Mouse (Mus musculus) stomach, embryonic 16.5 days (tissue): ENCODE measurements around the gene Tmem108. TPM values are rescaled to one million over a fixed set of nuclear protein-coding genes. Genes with fewer than 3 reads are reported as not detected.
"Not testable (repeated sequence)": the region's sequence is repeated elsewhere in the genome, so short reads cannot be mapped to it uniquely, and the experiment has no call there.

ENCODE experiments used
- ATAC-seq: fragments of 200-750 bp; cut with Nextera tagmentation; 2 replicates; pipeline ENCODE4 v1.8.0; 2017; ENCODE audit warnings: moderate number of reproducible peaks, moderate TSS enrichment; ENCODE audit not compliant: insufficient read depth, low FRiP score
- H3K27ac ChIP-seq: fragments of 300-500 bp; sonication (generic); 2 replicates; pipeline ENCODE4 v1.5.1; 2014; ENCODE audit warnings: low read length
- H3K27me3 ChIP-seq: fragments of 300-500 bp; sonication (generic); 2 replicates; pipeline ENCODE4 v1.6.1; 2014; ENCODE audit warnings: low read length, control low read depth, mixed read lengths; ENCODE audit not compliant: control insufficient read depth, insufficient read depth
- H3K36me3 ChIP-seq: fragments of 300-500 bp; sonication (generic); 2 replicates; pipeline ENCODE4 v1.6.1; 2014; ENCODE audit warnings: low read length; ENCODE audit not compliant: control insufficient read depth, insufficient read depth
- H3K4me1 ChIP-seq: fragments of 300-500 bp; sonication (generic); 2 replicates; pipeline ENCODE4 v1.6.1; 2014; ENCODE audit warnings: low read length, control low read depth, mixed read lengths; ENCODE audit not compliant: control insufficient read depth, insufficient read depth
- H3K4me2 ChIP-seq: fragments of 300-500 bp; sonication (generic); 2 replicates; pipeline ENCODE4 v1.6.1; 2014; ENCODE audit warnings: low read depth, low read length, mixed read lengths
- H3K4me3 ChIP-seq: fragments of 300-500 bp; sonication (generic); replicated peaks from 2 replicates; pipeline ENCODE4 v1.5.1; 2014; ENCODE audit warnings: mild to moderate bottlenecking, low read length
- H3K9ac ChIP-seq: fragments of 300-500 bp; sonication (generic); 2 replicates; pipeline ENCODE4 v1.6.1; 2014; ENCODE audit warnings: low read length
- H3K9me3 ChIP-seq: fragments of 300-500 bp; sonication (generic); replicated peaks from 2 replicates; pipeline ENCODE4 v1.6.1; 2016; ENCODE audit warnings: low read length, control low read depth; ENCODE audit not compliant: control insufficient read depth
- WGBS: fragments of 180-500 bp; shearing (Covaris S2); extraction: QIAGEN DNeasy Blood & Tissue Kit; methylation state at CpG from one replicate; pipeline ENCODE4 v1.1.7; 2014; 5-methylcytosine and 5-hydroxymethylcytosine counted together
- polyA plus RNA-seq: library from polyadenylated mRNA; unstranded; fragments of >200 nt; fragmentation: Nextera tagmentation; extraction: Ambion mirVana; gene quantifications from 2 replicates; pipeline ENCODE4 v1.2.1, GENCODE M21; 2015

The Tmem108 gene
- polyA plus RNA-seq, 1 experiment from 2014 or later: 10.3 TPM

- no peak for ATAC-seq
- no peaks in the 10 kb centered on the region for H3K27me3 ChIP-seq
- H3K27ac ChIP-seq: no peak overlapping the region
- no peak overlapping the region for H3K9ac ChIP-seq
- no peaks in the 10 kb centered on the region for H3K36me3 ChIP-seq
- no peaks in the 10 kb centered on the region for H3K4me1 ChIP-seq
- no peak overlapping the region for H3K4me3 ChIP-seq
- no peak overlapping the region for H3K4me2 ChIP-seq
- no peaks in the 10 kb centered on the region for H3K9me3 ChIP-seq
- 36% methylated on average over 4 of the region's 4 CpGs for WGBS
Measured at GRCm38 (mm10) chr9:103681741-103682330, 79.8 kb downstream of the Tmem108 start.

DNA sequence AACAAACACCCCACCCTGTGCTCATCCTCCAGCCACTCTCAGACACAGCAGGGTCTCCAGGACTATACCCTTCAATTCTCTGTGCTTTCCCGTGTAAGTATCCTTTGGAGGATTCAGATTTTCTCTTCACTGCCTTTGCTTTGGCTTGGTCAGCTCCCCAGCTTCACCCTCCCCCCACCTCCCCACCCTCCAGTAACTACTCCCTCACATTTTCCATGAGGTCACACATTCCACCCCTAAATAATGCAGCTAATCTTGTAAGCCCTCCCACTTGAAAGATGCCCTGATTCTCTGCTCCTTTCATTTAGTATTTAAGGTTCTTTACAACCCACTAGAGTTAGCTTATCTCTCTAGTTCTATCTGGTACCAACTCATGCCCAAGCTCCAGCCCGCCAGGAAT, 82.4 kb downstream of the Tmem108 start:
- peak; percentile 37; the same call in 1 of the 2 replicates for ATAC-seq
- H3K4me3 ChIP-seq: no peak overlapping the region
- no peaks in the 10 kb centered on the region for H3K27me3 ChIP-seq
- H3K4me1 ChIP-seq: no peaks in the 10 kb centered on the region
- no peaks in the 10 kb centered on the region for H3K9me3 ChIP-seq
- no peak overlapping the region for H3K9ac ChIP-seq
- no peak overlapping the region for H3K4me2 ChIP-seq
- WGBS: 46% methylated on average over 2 of the region's 2 CpGs
- H3K36me3 ChIP-seq: no peaks in the 10 kb centered on the region
- no peak overlapping the region for H3K27ac ChIP-seq

DNA sequence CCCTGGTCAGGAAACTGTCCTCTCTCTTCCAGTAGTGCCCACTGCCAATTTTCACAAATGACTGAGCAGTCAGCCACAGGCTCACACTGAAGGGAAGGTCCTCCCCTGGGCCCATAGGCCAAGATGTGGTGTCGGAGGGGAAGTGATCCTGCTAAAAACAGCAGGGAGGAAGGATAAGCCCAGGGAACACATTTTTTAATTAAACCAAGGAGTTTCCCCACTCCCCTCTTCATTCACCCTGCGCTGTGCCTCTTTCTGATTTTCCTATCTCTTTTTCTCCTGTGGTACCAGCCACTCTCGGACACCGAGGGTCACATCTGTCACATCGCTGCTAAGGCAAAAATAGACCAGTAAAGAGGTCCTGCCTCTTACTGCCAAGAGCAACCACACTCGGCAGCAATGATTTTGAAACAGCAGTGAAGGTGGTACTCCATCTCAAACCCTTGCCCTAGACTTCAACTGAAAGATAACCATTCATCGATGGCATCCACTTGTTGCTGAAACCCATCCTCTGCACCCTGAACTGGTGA, 83.0 kb downstream of the Tmem108 start:
- Histone ChIP-seq H3K27me3 (no peaks in the 10 kb centered on the region), H3K27ac (no peak overlapping the region), H3K36me3 (no peaks in the 10 kb centered on the region), H3K9me3 (no peaks in the 10 kb centered on the region), H3K4me2 (no peak overlapping the region), H3K9ac (no peak overlapping the region), H3K4me1 (no peaks in the 10 kb centered on the region), H3K4me3 (no peak overlapping the region)
- 74% methylated on average over 7 of the region's 7 CpGs for WGBS
- no peak for ATAC-seq

DNA sequence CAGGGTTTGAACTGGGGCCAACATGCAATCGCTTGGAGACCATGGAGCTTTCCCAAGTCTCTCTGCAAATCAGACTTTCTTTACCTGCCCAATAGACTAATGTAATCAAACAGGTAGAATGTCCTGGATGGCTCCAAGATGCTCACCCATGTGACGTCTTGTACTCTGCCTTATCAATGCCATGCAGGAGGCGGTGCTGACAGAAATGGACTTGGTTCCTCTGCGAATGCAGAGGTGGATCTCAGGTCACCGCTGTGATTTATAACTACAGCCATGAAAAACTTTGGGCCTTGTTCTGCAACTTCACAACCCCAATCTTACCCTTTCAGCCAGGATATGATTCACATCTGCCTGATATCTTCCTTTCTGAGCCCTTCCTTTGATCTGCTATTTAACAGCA, 83.8 kb downstream of the Tmem108 start:
- H3K9ac ChIP-seq: no peak overlapping the region
- H3K4me2 ChIP-seq: no peak overlapping the region
- no peak overlapping the region for H3K4me3 ChIP-seq
- ATAC-seq: no peak
- no peaks in the 10 kb centered on the region for H3K36me3 ChIP-seq
- no peaks in the 10 kb centered on the region for H3K9me3 ChIP-seq
- H3K4me1 ChIP-seq: no peaks in the 10 kb centered on the region
- H3K27me3 ChIP-seq: no peaks in the 10 kb centered on the region
- WGBS: 77% methylated on average over 5 of the region's 5 CpGs
- H3K27ac ChIP-seq: no peak overlapping the region

DNA sequence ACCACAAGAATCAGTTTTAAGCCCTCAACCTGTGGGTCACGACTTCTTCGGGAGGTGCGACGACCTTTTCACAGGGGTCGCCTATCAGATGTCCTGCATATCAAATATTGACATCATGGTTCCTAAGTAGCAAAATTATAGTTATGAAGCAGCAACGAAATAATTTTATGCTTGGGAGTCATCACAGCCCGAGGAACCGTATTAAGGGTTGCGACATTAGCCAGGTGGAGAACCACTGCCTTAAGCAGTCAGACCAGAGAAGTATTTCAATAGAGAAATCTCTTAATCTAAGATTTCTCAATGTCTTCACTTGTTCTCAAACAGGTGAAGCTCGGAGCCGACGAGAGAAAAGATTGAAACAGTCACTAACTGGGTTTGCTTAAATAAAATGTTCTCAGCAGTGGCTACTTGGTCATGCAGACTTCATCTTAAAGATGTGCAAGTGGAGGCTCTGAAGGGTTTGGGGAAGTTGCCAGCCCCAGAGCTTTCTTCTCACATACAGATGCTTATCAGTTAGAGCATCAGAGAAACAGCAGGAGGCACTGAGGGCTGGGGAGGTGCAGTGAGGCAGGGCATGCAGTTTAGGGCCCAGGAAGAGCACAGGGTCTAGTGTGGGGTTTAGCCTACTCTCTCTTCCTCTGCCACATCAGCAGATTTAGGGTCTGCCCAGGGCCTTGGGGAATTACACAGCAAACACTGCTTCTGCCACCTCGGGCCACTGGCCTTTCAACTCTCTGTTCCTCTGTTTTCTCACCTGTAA, 85.7 kb downstream of the Tmem108 start:
- Histone ChIP-seq H3K4me2 (no peak overlapping the region), H3K4me1 (no peaks in the 10 kb centered on the region), H3K9me3 (no peaks in the 10 kb centered on the region), H3K27ac (no peak overlapping the region), H3K27me3 (no peaks in the 10 kb centered on the region), H3K9ac (no peak overlapping the region), H3K36me3 (no peaks in the 10 kb centered on the region), H3K4me3 (no peak overlapping the region)
- ATAC-seq: no peak
- 78% methylated on average over 13 of the region's 13 CpGs for WGBS

DNA sequence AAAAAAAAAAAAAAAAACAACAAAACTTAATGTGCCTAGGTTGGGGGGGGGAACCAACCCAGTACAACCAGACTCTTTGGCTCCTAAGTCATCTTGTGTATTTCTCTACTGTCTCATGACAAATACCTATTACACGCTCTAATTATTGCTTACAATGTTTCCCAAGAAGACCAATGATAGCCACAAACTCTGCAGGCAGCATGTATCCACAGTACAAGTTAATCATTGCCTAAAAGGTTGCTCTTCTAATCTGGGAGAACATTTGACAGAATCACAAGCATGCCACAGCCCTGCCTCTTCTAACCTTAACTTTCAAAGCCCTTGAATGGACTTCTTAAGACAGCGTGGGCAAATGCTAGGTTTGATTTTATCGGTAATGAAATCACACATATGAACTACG, 88.8 kb downstream of the Tmem108 start:
- H3K4me2 ChIP-seq: no peak overlapping the region
- H3K27me3 ChIP-seq: no peaks in the 10 kb centered on the region
- H3K4me3 ChIP-seq: no peak overlapping the region
- H3K9ac ChIP-seq: no peak overlapping the region
- H3K9me3 ChIP-seq: no peaks in the 10 kb centered on the region
- H3K4me1 ChIP-seq: no peaks in the 10 kb centered on the region
- no peaks in the 10 kb centered on the region for H3K36me3 ChIP-seq
- WGBS: 76% methylated on average over 4 of the region's 4 CpGs
- ATAC-seq: no peak
- H3K27ac ChIP-seq: no peak overlapping the region

GRCm38 (mm10) chr9:103670592-103671113, 91.0 kb downstream of the Tmem108 start:
- not testable (repeated sequence) for H3K36me3 ChIP-seq, H3K9me3 ChIP-seq, H3K4me3 ChIP-seq, H3K27ac ChIP-seq, H3K27me3 ChIP-seq, ATAC-seq, H3K4me2 ChIP-seq, H3K4me1 ChIP-seq, H3K9ac ChIP-seq
- 93% methylated on average over 8 of the region's 8 CpGs for WGBS

- no peak overlapping the region for H3K4me3 ChIP-seq
- WGBS: 80% methylated on average over 6 of the region's 6 CpGs
- no peak overlapping the region for H3K27ac ChIP-seq
- no peak for ATAC-seq
- no peaks in the 10 kb centered on the region for H3K27me3 ChIP-seq
- no peaks in the 10 kb centered on the region for H3K4me1 ChIP-seq
- H3K9ac ChIP-seq: no peak overlapping the region
- H3K4me2 ChIP-seq: no peak overlapping the region
- H3K9me3 ChIP-seq: no peaks in the 10 kb centered on the region
- no peaks in the 10 kb centered on the region for H3K36me3 ChIP-seq
Measured at GRCm38 (mm10) chr9:103668830-103669229, 92.8 kb downstream of the Tmem108 start.

DNA sequence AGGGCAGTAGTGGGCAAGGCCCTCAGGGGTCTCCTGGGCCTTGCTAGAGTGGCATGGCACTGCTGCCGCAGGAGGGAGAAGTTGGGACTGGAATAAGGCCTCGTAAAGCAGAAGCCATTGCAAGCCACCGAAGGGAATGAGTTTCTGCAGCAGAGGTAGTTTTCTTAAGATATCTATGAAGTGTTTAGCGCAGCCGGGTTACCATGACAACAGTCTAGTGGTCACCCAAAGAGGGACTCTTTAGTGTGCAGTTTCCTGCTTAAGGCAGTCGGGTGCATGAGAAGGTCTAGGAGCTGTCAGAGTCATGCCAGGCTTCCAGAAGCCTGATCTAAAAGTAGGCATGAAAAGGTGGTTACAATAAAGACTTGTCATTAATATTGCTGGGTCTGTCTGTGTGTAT, 95.8 kb downstream of the Tmem108 start:
- Histone ChIP-seq H3K36me3 (no peaks in the 10 kb centered on the region), H3K4me2 (no peak overlapping the region)
- 78% methylated on average over 6 of the region's 6 CpGs for WGBS

More for the DNA sequence above, 95.8 kb downstream of the Tmem108 start:
- Histone ChIP-seq H3K27ac (no peak overlapping the region), H3K4me1 (no peaks in the 10 kb centered on the region), H3K9ac (no peak overlapping the region), H3K4me3 (no peak overlapping the region), H3K27me3 (no peaks in the 10 kb centered on the region), H3K9me3 (no peaks in the 10 kb centered on the region)
- no peak for ATAC-seq
